Mouse (Mus musculus) layer of hippocampus, postnatal 25 days (tissue): ENCODE measurements at regions not wholly inside any gene's neighbourhood (a gene's known extent, or its start where the extent isn't known, plus 50 kb on each side); places are given as distances from the start of the nearest gene placed in this dataset.

Experiments used
- DNase-seq, 2 experiments: peaks; one replicate each; pipeline ENCODE4 v3.0.0; 2022; ENCODE audit warnings: mixed read lengths in 2 of 2, low spot score in 1 of 2; ENCODE audit errors: extremely low spot score in 1 of 2

DNA sequence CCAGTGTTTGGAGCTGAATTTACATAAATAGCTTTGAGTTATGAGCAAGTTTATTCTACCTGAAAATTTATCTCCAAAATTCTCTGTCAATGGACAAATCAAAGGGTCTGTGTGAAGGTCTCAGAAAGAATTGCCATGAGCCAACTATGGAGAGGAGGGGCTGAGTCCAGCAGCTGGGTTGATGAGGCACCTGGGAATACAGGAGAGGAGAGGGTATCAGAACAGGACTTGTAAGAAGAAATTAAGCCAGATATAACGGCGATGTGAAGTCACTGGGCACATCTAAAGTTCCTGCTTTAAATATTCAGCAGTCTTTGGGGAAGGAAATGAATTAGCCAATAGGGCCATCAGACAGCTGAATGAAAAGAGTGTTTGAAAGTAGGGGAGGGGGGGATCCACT, 394.4 kb upstream of the Plxna2 start:
- DNase-seq = no peak

DNA sequence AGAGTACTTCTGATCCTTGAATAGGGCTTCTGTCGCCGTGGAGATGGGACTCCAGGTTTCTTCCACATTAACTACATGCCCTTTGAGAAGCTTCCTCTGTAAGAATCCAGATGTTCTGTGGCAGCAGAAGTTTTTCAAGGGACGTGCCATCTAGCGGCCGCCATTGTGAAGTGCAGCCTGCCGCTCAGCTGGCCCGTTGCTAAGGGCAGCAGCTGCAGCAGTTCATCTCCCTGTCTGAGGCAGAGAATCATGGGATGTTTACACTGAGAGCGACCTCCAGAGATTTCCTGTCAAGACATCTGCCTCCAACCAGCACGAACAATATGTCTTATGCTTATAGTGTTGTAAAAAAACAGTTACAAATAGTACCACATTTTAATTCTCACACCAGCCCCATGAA, 395.0 kb upstream of the Plxna2 start:
- peak in 1 of 2 experiments; percentile 71 for DNase-seq

DNA sequence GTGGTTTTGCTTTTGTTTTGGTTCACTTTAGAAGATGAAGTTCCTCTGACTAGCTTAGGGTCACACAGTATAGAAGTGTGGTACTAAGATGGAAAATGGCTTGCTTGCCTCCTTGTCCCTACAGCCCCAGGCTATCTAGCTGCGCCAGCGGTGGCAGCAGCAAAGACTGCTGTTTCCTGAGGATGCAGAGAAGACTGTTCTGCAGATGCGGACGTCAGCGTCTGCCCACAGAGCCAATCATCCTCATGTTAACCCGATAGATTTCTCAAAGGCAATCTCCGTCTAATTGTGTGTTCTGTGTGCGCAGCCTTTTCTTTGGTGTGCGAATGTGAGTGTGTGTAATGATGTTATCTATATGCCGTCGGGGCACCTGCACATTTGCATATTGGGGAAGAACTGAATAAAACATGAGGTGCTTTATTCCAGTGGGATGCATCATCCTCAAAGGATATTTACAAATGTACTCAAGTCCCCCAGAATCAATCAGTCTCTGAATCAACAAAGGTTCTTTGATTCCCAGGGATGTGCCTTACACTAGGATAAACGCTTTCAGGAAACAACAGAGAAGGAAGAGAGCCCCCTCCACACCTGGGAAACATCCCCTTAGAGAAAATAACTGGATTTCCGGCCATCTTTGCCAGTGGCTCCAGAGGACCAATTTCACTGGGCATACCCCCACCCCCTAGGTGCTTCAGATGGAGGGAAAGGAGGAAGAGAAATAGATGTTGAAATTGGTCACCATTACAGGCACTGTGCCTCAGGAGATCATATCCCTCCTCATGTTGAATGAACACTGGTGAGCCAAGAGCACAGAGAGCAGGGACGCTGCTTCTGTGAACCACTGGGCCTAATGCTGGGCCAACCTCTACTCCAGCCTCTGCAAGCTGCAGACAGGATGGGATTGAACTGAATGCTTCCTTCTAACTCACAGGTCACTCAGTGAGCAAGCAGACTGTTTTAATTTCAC, 409.7 kb upstream of the Plxna2 start:
- no peak for DNase-seq

DNA sequence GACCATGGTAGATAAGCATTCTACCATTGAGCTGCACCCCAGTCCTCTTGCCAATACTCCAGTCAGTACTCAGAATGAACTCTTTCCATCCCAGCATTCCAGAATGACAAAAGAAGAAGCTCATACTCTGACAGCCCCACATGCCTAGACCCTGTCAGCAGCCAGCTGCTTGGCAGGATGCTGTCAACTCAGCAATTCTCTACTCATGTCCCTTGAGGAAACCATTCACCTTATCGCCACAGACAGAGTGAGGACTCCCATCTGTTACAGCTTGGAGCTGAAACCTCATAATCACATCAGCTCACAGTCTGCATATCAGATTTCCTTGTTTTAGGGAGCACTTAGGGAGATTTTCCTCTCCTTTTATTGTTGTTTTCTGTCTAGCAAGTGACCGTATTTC, 420.5 kb upstream of the Plxna2 start:
- DNase-seq = no peak

DNA sequence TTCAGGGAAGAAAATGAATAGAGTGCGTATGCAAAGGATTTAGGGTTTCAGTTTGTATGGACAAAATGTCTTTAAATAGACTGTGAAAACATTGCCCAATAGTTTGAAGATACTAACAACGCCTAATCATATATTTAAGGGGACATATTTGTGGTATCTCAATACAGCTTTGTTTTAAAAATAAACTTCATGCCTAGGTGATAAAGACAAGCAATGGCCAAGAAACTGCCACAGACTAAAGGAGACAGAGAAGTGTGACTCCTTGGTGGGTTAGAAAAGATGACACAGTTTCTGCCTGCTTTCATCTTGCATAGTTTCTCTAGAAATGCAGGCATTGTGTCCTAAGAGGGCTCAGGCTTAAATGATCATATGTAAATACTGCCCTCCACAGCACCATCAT, 435.7 kb upstream of the Plxna2 start:
- no peak for DNase-seq

DNA sequence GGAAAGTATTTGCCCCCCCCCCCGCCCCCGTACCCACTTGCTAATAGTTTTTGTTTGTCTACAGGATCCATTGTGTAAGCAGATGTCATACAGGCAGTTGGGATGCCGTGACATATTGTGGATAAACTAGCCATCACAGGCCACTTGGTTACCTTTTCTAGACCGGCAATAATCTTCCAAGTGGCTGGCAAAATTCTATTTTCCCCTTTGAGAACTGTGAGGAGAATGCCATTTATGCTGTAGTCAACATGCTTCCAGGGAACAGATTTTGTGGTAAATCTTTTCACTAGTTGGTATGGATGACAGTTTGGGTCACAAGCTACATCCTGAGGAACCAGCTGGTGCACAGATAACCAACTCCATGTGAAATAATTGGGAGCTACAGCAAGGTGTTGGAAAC, 456.5 kb upstream of the Plxna2 start:
- no peak for DNase-seq

DNA sequence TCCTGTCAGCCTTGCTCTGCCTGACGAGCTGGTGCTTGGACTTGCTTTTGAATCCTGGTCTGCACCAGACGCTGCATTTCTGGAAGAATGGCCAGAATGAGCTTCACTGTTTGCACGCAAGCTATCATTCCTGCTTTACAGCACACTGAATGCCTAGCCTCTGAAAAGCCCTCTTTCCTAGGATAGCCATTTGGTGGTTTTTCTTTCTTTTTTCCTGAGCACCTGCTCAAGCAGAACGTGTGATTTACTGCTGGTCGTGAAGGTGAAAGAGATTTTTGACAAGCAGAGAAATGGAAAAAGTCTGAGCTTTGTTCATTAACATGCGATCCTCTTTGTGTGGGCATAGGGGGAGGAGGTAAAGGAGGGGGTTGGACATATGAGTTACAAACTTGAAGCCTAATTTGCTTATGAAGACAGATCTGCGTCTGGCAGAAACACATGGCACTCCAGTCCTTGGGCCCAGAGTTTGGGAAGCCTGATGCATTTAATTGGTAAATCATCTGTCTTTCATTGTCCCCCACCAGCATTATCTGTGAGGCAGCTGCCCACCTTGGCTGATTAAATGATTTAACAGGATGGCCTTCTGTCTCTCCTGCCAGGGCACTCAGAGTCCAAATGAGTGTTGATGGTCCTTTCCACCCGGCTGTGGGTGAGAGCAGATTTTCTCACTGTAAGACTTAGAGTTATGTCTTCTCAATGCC, 457.1 kb upstream of the Plxna2 start:
- DNase-seq = peak; percentile 17 to 26

DNA sequence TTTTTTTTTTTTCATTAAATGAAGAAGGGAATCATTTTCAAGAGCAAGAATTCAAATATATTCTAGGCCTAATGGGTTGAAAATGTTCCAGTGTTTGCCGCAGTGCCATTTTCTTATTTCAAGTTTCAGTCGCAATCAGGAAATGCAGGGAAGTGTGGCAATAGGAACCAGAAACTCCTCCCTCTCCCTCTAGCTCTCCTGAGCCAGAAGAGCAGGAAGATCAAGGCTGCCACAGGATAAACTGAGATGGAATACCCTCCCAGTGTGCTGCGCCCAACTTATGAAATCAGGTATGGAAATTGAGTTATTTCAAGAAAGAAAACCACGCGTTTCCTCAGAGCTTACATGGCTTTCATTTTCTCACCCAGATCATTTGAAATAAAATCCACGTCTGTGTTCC, 460.8 kb upstream of the Plxna2 start:
- DNase-seq = no peak

DNA sequence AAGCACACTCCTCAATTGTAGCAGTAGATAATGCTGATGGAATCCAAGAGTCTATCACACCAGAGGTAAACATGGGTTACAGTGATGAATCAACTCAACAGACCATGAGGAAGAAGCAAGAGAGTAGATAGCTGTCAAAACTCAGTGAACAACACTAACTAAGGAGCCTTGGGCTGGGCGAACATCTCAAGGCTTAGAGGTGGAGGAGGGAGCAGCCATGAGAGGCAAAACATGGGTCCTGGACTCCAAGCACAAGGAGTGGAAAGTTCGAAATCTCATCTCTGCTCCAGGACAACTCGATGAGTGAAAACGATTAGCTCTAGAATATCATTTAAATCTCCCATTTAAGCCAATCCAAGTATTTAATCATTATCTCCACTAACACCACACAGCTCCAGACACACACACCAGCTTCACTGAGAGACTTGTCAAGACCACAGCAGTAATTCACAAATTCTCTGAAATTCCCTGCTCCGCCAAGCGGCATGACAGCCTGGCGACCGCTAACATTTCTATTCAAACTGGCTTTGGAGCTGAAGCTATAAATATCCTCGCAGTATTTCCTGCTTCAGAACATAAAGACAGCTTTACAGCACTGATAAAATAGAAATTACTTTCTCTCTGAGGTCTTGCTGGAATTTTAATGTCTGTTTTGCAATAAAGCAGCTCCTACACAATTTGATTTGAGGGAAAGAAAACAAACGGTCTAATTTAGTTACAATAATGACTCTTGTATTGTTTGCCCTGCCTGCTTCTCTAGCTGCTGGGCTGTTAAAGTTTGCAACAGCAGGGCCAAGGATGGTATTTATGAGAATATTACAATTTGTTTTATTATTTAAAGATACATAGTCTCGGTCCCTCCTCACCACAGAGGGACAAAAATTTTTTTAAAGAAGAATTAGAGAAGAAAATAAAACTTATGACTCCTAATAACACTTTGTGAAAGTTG, 469.3 kb upstream of the Plxna2 start:
- DNase-seq = no peak

DNA sequence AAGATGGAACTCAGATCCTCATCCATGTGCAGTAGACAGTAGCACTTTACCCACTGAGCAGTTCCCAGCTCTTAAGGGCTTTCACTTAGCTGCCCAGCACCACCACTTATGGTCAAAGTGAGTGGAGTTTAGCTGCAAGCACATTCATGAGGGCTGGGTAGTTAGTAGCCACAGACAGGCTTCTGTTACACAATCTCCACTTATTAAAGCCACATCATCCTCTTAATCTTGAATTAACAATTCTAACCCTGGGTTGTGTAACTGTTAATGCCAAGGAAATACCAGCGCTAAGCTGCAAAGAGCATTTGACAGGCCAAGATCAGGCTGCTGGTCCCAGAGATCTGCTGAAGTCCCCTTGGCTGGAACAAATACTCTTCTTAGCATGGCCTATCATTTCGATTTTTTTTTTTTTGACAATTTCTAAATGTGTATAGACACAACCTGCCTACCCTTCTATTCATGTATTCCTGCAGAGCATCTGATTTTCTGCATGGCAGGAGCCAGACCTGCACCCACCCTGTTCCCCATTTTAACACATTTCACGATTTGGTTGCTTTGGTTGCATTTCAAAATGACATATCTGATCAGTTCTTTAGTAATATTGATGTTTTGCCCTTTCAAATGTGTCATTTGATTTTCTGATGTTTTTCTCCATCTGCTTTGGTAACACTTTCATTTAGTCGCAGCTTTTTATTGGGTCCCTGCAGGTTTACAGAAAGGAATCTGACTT, 500.2 kb upstream of the Plxna2 start:
- no peak for DNase-seq

DNA sequence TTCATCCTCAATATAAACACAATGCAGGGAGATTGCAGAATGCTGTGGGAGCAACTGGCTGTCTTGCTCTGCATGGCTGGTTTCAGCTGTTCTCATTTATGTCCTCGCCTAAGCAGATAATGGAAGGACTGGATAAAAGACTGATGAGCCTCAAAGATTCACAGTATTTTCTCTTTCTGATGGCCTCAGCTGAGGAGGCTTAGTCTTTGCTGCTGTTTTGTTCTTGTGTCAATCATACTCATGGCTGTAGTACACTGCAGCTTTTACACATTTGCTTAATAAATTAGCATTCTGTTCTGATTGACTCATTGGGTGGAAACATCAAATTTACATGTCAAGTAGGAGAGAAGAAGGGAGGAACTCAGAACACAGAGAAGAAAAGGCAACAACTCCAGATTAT, 503.6 kb upstream of the Plxna2 start:
- no peak for DNase-seq

DNA sequence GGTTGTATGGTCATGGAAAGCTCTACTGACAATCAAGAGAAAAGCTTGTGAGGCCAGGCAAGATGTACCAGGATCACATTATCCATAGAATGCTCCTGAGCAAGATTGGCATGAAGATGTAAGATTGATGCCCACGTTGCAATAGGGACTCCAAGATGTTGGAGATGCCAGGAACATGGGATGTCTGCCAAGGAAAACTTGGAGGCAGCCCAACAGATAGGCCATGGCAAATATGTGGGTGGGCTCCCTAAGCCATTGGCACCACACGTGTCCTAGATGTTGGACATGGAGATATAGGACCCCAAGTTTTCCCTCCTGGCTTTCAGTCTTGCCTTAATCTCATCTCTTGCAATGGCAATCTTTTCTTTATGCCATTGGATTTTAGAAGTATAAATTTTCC, 506.1 kb upstream of the Plxna2 start:
- DNase-seq = no peak

DNA sequence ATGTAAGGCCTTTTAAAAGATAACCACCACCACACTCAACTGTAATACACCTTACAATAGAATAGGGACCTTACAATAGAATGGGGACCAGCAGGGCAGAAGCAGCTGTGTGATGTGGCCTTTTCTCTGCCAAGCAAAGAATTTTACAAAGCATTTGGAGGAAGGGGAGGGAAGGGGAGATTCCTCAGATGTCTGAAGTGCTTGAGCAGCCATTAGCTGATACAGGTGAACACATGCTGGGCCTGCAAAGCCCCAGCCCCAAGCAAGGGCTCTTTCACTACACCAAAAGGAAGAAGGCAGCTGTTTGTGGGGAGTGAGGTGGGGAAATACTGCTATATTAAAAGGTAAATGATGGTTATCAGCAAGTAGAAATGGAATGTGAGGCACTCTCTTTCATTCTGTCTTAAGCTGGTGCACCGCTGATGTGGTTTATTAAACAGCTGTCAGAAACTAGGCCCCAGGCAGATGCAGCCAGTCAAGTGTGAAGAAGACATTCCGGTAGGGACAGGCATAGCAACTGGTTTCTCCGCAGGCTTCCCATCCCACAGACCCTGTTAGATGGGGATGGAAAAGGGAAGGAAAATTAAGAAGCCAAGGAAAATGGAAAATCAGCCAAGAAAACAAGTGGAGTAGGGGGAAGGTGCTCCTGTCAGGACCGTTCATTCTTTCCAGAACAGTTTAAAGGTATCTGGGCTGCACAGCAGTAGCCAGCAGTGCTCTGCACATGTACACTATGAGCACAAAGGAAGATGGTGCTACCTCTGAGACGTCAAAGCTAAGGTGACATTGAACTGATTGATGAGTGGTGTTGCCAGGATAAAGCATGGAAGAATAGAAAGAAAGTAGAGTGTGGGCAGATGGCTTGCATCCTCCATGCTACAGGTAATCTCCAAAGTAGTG, 508.6 kb upstream of the Plxna2 start:
- no peak for DNase-seq

DNA sequence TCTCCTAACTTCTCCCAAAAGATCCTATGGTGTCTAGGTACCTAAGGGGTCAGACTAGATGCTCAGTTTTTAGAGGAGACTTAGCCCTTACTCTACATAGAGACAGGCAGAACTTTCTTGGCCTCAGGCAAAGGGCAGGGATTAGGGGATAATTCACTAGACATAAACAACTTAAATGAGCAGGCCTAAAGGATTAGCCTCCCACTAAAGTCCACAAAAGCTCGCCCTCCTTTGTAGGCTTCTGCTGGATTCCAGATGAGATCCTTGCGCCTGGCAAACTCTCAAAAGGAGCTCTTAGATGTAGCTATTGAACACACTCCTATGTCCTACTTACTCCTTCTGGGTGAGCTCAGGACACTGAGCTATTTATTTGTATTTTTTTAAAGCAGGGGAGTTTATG, 509.9 kb upstream of the Plxna2 start:
- DNase-seq = no peak

DNA sequence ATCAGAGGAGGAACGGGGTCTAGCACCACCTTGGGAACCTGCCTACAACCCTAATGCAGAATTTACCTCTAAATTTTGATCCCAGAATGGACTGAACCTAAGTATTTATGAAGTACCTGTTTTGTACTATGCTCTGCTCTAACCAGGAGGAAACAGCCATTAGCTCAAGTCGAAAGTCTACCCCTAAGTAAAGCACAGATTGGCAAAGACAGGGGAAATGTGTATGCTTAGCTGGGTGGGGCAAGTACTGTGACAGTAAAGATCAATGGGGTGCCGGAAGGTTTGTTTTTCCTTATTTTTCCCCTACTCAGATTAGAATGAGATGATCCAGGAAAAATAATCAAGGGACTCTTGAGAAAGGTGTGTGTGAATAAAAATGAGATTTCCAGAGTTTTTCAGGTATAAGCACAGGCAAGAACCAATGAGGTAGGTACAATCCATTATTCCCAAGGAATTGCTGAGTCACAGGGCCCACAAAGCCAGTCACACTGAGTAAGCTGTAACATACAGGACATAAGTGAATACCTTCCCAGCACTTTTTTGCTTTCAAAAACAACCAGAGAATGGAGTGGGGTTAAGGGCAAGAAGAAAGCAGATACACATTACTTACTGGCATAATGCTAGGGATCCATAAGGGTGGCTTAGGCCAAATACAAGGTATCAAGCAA, 510.6 kb upstream of the Plxna2 start:
- DNase-seq = no peak

DNA sequence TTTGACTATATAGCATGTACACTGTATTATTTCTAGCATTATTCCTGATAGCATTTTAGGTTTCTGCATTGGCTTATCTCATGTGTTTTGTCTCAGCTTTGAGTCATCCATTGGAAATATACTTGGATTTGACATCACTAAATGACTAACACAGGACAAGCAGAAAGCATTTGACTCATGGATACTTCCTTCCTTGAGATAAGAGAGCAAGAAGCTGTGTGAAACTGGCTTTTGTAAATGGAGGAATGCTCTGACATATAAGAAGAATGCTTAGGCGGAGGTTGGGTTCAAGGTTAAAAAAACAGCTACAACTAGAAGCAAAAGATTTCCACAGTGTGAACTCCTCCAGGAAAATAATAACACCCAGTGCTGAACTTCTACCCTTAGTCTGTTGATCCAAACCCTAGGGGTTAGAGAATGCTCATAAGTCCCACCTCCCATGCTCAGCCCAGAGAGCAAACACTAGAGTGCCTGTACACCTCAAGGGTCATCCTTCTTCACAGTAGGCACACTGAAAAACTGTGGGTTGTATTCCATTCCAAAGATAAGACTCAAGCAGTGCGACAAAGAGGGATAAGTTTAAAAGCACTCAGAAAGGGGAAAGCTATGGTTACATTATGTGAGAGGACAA, 528.0 kb upstream of the Plxna2 start:
- no peak for DNase-seq

DNA sequence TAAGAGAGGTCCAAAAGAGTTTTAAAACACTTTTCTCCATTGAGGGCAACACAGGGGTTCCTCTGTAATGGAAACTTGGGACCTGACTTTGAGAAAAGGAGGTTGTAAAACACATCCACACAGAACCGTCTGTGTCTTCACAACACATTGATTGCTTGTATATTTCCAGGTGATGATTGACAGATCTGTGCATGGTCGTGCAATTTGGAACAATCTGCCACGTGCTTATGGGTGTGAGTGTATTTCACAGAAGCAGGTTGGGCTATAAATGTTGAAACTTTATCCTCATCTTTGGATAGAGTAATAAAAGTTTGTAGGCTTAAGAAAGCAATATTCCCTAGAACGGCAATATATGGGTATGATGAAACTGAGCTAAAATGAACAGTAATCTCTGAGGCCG, 559.5 kb upstream of the Plxna2 start:
- DNase-seq = no peak

DNA sequence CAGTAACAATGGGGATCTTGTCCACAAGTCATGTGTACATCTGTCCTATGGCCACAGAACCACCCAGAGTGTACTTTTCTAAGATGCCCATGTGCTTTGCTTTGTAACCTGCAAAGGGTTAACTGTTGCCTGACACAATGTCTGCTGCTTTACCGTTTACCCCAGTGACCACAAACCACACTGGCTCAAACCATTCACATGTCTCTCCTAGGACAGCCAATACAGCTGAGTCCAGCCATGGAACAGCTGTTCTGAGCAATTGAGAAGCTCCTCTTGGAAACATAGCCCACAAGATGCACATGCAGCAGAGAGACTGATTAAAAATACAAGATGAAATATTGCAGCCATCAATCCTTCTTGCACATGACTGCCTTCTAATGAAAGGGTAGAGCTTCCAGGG, 561.5 kb upstream of the Plxna2 start:
- DNase-seq = no peak
